Mouse (Mus musculus) ES-E14 (cell line): Measurements from ENCODE around the gene Pagr1b.

Experiments
- HCFC1 ChIP-seq: IDR thresholded peaks from 2 replicates; pipeline ENCODE4 v1.6.1; 2012; ENCODE audit warnings: low read length, inconsistent platforms, borderline replicate concordance; ENCODE audit not compliant: insufficient read depth
- ZNF384 ChIP-seq: IDR thresholded peaks from 2 replicates; pipeline ENCODE4 v1.6.1; 2012; ENCODE audit warnings: low read depth, low read length, inconsistent platforms

DNA sequence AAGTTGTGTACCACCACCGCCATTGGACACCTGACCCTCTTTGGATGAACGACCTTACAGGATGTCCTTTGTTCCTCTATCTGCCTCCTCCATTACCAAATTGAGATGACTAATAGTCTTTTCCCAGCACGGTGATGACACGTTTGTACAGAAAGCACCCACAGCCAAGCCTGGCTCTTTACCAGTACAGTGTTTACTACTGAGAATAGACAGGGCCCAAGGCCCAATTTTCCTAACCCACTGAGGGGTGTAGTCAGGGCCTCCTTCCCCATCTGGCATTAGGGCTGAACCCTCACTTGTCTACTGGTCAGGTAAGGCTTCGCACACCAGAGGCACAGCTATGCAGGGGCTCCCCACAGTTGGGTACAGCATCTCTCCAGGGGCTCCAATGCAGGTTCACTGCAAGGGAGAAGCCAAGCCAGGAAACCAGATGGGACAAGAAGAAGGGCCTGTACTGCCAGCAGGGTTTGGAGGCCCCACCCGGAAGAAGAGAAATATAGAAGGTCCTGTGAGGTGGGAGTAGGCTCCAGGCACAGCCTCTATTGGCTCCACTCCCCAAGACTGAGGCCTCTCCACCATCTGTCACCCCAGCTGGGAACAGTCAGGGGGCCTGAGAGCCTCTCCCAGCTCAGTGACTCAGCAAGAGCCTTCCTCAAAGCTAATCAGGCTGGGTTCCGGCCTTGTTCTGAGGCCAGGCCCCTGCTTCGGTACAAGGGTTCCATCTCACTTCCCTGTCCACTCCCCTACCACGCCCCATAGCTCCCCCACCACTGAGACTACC lies 7.9 kb downstream of the Pagr1b start:
- TF ChIP-seq ZNF384 (no peak), HCFC1 (no peak)
